Mouse (Mus musculus) small intestine, adult 2 months (tissue): ENCODE measurements around the gene Egfl8. TPM values are rescaled to one million over a fixed set of nuclear protein-coding genes. Genes with fewer than 3 reads are reported as not detected.

ENCODE experiments used
- H3K27ac ChIP-seq: fragments of 200-500 bp; 2 replicates; pipeline ENCODE4 v1.5.1; 2012; ENCODE audit warnings: low read depth, low read length, control low read depth, inconsistent platforms; ENCODE audit not compliant: insufficient read depth
- H3K27me3 ChIP-seq: fragments of 200-500 bp; 2 replicates; pipeline ENCODE4 v1.6.1; 2012; ENCODE audit warnings: mild to moderate bottlenecking, moderate library complexity, low read length, inconsistent platforms; ENCODE audit not compliant: control insufficient read depth, insufficient read depth
- H3K36me3 ChIP-seq: fragments of 200-500 bp; 2 replicates; pipeline ENCODE4 v1.6.1; 2012; ENCODE audit warnings: mild to moderate bottlenecking, low read length, control low read depth, inconsistent platforms; ENCODE audit not compliant: control insufficient read depth, insufficient read depth
- H3K4me1 ChIP-seq: fragments of 200-500 bp; 2 replicates; pipeline ENCODE4 v1.6.1; 2012; ENCODE audit warnings: low read length, inconsistent platforms, mixed read lengths; ENCODE audit not compliant: control insufficient read depth, insufficient read depth, insufficient read length
- H3K4me3 ChIP-seq: fragments of 200-500 bp; 2 replicates; pipeline ENCODE4 v1.5.1; 2012; ENCODE audit warnings: low read depth, mild to moderate bottlenecking, control low read depth, inconsistent platforms, low read length, moderate library complexity
- CTCF ChIP-seq: fragments of 200-500 bp; IDR thresholded peaks from 2 replicates; pipeline ENCODE4 v1.5.1; 2012; ENCODE audit warnings: low read depth, mild to moderate bottlenecking, control low read depth, inconsistent platforms, low read length, moderate library complexity, mixed read lengths; ENCODE audit not compliant: insufficient replicate concordance, insufficient read length; ENCODE audit errors: extremely low read depth
- POLR2A ChIP-seq: fragments of 200-500 bp; IDR thresholded peaks from 2 replicates; pipeline ENCODE4 v1.6.1; 2012; ENCODE audit warnings: low read depth, mild to moderate bottlenecking, control low read depth, inconsistent platforms, low read length, moderate library complexity
- WGBS: fragments of 180-500 bp; shearing (Covaris S2); methylation state at CpG from one replicate; pipeline ENCODE4 v1.1.7; 2018; 5-methylcytosine and 5-hydroxymethylcytosine counted together
- polyA plus RNA-seq: library from polyadenylated mRNA; depleted of rRNA; stranded (reverse); fragments of >200 nt; gene quantifications from 2 replicates; pipeline ENCODE4 v1.2.3, GENCODE M21; 2012

Egfl8 gene
- polyA plus RNA-seq, 1 experiment: 2.3 TPM

DNA sequence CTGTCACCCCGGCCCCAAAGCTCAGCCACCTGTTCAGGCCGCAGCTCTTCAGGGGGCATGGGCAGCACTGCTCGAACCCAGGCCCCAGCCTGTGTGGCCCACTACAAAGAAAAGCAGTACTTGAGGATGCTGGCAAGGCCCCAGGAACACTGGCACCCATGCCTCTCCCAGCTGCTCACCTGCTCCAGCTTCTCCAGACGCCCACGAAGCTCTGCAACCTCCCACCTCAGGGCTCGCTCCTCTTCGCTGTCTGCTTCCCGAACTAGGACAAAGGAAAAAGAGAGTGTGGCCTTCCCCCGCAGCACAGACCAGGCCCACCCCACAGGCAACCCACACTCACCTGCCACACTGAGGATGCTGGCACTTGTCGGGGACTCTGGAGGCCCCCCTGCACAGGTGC lies 1.9 kb downstream of the Egfl8 start:
- TF ChIP-seq CTCF (no peak), POLR2A (no peak)
- H3K27me3 ChIP-seq: no peaks in the 10 kb centered on the region
- H3K27ac ChIP-seq: no peak overlapping the region
- H3K4me1 ChIP-seq: peaks cover under 1% of the 10 kb centered on the region; the same call in 1 of the 2 replicates
- peaks cover 38% of the 10 kb centered on the region for H3K36me3 ChIP-seq
- WGBS: 88% methylated on average over 10 of the region's 10 CpGs
- no peak overlapping the region for H3K4me3 ChIP-seq

GRCm38 (mm10) chr17:34613054-34613645 lies 2.6 kb downstream of the Egfl8 start:
- no peak overlapping the region for H3K4me3 ChIP-seq
- peaks cover 7% of the 10 kb centered on the region for H3K4me1 ChIP-seq
- H3K27ac ChIP-seq: no peak overlapping the region
- no peaks in the 10 kb centered on the region for H3K27me3 ChIP-seq
- TF ChIP-seq POLR2A: no peak
- TF ChIP-seq CTCF: no peak
- 81% methylated on average over 11 of the region's 11 CpGs for WGBS
- peaks cover 38% of the 10 kb centered on the region for H3K36me3 ChIP-seq

DNA sequence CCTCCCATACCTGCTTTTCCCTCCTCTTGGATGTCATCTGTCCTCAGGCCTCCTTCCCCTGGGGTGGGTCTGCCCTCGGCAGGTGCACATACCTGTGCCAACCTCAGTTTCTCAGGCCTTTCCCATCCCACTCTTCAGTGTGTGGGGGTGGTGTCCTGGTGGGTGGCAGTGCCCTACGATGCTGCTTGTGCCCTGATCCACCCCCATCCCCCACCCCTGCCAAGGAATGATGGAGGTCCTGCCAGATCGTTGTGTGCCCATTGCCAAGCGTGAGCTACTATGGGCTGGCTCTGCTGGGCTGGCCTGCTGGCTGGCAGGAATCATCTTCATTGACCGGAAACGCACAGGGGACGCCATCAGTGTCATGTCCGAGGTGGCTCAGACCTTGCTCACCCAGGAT lies 4.7 kb downstream of the Egfl8 start:
- TF ChIP-seq POLR2A (no peak), CTCF (no peak)
- Histone ChIP-seq H3K36me3 (peaks cover 30% of the 10 kb centered on the region), H3K4me3 (no peak overlapping the region), H3K4me1 (peaks cover 20% of the 10 kb centered on the region), H3K27me3 (no peaks in the 10 kb centered on the region), H3K27ac (no peak overlapping the region)
- WGBS: 91% methylated on average over 8 of the region's 8 CpGs

- H3K27me3 ChIP-seq: no peaks in the 10 kb centered on the region
- H3K4me3 ChIP-seq: no peak overlapping the region
- peaks cover 28% of the 10 kb centered on the region for H3K4me1 ChIP-seq
- peak overlapping the region; percentile 14 for H3K27ac ChIP-seq
- peaks cover 22% of the 10 kb centered on the region for H3K36me3 ChIP-seq
- TF ChIP-seq CTCF: no peak
- no peak for TF ChIP-seq POLR2A
- WGBS: 30% methylated on average over 7 of the region's 7 CpGs
Observed at GRCm38 (mm10) chr17:34607997-34608396, 7.8 kb downstream of the Egfl8 start.

GRCm38 (mm10) chr17:34606186-34607039 lies 9.4 kb downstream of the Egfl8 start:
- WGBS: 3% methylated on average over 32 of the region's 32 CpGs
- H3K27ac ChIP-seq: peak overlapping the region; percentile 79

DNA sequence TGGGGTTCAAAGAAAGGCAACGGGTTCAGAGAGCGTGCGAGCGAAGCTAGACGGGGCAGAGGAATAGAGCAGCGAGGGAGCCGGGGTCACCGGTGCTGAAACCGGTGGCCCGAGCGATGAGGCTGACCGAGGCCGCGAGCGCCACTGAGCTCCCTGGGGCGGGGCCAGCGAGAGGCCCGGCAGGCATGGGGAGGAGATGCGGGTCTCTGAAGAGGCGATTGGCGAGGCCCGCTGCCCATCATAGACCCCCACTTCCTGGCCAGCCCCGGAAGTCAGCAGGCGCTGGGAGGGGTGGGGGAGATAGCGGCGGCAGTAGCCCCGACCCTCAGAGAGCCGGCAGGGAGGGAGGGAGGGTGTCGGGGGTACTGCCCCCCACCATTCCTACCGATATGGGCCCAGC lies 10.2 kb downstream of the Egfl8 start:
- H3K27ac ChIP-seq: peak overlapping the region; percentile 100
- H3K36me3 ChIP-seq: peaks cover 8% of the 10 kb centered on the region
- peak overlapping the region; percentile 73 for H3K4me3 ChIP-seq
- TF ChIP-seq POLR2A (peak; percentile 97), CTCF (no peak)
- H3K4me1 ChIP-seq: peaks cover 31% of the 10 kb centered on the region
- no peaks in the 10 kb centered on the region for H3K27me3 ChIP-seq
- under 1% methylated on average over 30 of the region's 30 CpGs for WGBS

More at GRCm38 (mm10) chr17:34606186-34607039, 9.4 kb downstream of the Egfl8 start:
- TF ChIP-seq POLR2A (no peak; the same call in 1 of the 2 replicates), CTCF (no peak)
- Histone ChIP-seq H3K36me3 (peaks cover 12% of the 10 kb centered on the region), H3K27me3 (no peaks in the 10 kb centered on the region), H3K4me3 (peak overlapping the region; percentile 73), H3K4me1 (peaks cover 31% of the 10 kb centered on the region)
